Mouse (Mus musculus) T-helper 2 cell (primary cell): ENCODE measurements at regions not wholly inside any gene's neighbourhood (a gene's known extent, or its start where the extent isn't known, plus 50 kb on each side); places are given as distances from the start of the nearest gene placed in this dataset.

Experiments used
- in situ Hi-C: fragments of 300-600 bp; cut with MboI, MseI; formaldehyde crosslinking; loops from one replicate; pipeline ENCODE4 v1.15.1; 2025; ENCODE audit warnings: high pct_unique_total_duplicates

DNA sequence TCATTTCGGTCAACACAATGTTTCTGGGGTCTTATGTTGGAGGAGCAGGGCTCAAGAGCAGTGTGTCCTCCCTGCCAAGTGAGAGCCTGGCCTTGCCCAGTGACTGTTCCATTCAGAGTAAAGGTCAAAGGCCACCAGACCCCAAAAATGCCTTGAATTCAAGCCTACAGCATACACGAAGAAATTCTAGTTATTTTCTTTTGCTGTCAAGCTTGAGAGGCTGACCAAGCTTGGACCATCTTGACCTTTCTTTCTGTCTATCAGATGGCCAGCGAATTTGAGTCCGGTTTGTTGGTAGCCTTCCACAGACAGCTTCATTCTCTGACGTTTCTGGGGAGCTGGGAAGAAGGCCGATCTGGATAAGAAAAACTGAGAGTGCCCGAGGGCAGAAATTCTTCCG lies 68.1 kb upstream of the Map4k3 start:
- in situ Hi-C loops, result no loop called here

- in situ Hi-C loops, result no loop called here
Observed at GRCm38 (mm10) chr17:80795453-80796105, 67.3 kb upstream of the Map4k3 start.

DNA sequence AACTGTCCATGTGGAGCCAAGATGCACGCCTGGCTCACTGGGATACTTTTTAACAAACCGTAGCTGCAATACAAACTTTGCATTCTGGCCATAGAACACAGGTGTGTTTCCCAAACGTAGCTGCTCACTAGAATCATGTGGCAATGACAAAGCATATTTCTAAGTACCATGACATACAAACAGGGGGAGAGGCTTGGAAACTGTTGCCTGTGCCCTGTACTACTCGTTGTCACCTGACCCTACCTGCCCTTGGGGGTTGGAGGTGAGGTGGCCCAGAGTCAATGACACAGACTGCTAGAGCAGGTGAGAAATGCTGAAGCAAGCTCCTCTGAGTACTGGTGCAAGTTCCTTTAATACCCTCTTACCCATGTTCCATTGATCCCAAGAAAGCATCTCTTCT lies 64.3 kb upstream of the Map4k3 start:
- in situ Hi-C loops, result no loop called here

GRCm38 (mm10) chr17:80789706-80790105 lies 61.4 kb upstream of the Map4k3 start:
- in situ Hi-C loops, result no loop called here

DNA sequence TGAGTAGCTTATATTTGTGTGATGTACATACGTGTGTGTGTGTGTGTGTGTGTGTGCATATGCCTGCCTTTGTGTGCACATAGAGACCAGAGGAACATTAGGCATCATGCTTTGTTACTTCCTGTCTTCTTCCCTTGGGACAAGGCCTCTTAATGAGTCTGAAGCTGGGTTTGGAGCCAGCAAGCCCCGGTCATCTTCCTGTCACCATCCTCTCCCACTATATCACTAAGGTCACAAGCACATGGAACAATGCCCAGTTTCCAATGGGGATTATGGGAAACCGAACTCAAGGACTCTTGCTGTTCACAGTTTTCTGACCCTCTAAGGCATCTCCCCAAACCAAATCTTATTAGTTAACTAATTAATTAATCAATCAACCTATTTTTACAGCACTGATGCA lies 60.7 kb upstream of the Map4k3 start:
- in situ Hi-C loops, result no loop called here

DNA sequence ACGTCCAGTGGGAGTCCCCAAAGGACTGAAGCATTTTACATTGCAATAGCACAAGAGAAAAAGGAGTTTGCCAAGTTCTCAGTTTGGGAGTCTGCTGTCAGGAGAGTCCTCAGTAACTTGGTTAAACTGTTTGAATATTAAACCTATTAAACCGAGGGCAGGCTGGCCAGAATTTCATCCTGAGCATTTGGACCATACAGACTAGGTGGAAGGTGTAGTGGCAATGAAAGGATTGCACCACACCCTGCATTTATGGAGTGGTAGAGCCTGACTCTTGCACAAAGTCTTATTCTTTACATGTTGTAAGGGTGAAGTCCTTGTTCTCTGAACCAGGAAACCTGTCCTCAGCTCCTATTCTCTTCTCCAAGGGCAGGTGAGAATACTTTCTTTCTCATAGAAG lies 58.6 kb upstream of the Map4k3 start:
- in situ Hi-C loops, result no loop called here

DNA sequence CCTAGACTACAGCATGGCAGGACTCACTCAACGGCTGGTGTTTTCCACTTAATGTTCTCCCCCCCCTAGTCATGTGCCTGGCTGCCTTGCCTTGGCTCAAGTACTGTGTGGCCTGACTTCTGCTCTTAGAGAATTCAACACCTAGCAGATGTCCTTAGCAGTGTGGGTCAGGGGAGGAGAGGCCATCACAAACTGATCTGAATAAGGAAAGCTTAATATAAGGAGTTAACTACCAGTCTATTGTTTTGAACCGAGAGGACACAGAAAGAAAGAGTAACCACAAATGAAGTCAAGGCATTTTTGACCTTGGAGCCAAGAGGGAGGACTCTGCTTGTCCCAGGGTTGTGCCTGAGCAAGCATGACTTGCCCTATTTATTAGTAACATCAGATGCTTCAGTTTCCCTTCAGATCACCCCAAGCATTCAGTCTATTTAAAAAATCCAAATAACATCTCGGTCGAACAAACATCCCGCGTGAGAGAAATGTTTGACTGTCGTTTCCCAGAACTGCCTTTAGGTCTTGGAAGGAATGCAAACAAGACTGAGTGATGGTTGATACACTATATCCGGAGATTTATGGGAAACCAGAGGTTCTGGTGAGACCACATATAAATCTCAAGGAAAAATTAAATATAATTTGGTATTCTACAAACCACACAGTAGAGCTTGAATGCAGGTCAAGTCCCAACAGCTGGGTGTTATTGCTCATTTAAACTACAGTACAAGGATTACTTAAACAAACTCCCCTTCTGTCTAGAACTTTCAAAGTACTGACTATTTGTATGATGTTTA lies 58.0 kb upstream of the Map4k3 start:
- in situ Hi-C loops, result no loop called here

- in situ Hi-C loops, result no loop called here
Observed at GRCm38 (mm10) chr17:80785476-80785875, 57.2 kb upstream of the Map4k3 start.

GRCm38 (mm10) chr17:80785049-80785448 lies 56.8 kb upstream of the Map4k3 start:
- in situ Hi-C loops, result no loop called here

GRCm38 (mm10) chr17:80782233-80782632 lies 53.9 kb upstream of the Map4k3 start:
- in situ Hi-C loops, result no loop called here

GRCm38 (mm10) chr17:80781621-80782020 lies 53.3 kb upstream of the Map4k3 start:
- in situ Hi-C loops, result no loop called here

GRCm38 (mm10) chr17:80780303-80780702 lies 52.0 kb upstream of the Map4k3 start:
- in situ Hi-C loops, result no loop called here

DNA sequence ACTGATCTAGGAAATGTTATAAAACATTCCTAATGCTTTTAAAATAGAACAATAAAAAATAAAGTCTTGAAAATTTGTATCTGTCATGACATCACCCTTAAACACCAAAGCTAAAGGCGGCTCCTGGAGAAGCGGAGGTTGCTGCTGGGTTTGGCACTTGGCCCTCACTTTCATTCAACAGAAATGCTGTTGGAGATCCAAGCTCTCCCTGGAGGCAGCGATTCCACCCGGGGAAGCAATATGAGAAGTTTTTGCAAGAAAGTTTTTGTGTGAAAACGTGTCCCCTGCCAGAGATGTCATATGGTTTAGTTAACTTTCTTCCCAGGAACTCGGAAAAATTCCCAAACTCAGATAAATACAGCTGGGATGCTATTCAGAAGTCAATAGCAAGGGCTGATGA lies 51.5 kb upstream of the Map4k3 start:
- in situ Hi-C loops, result no loop called here
